Mouse (Mus musculus) heart, embryonic 16.5 days (tissue): ENCODE measurements around the gene Vmn1r135. TPM values are rescaled to one million over a fixed set of nuclear protein-coding genes. Genes with fewer than 3 reads are reported as not detected.
"Not testable (repeated sequence)": the region's sequence is repeated elsewhere in the genome, so short reads cannot be mapped to it uniquely, and the experiment has no call there.

Source experiments
- ATAC-seq: fragments of 200-750 bp; cut with Nextera tagmentation; replicated peaks from 2 replicates; pipeline ENCODE4 v1.8.0; 2017; ENCODE audit warnings: moderate number of reproducible peaks; ENCODE audit not compliant: insufficient read depth, low FRiP score; ENCODE audit errors: extremely low read depth
- H3K27ac ChIP-seq: fragments of 300-500 bp; sonication (generic); 2 replicates; pipeline ENCODE4 v1.5.1; 2014; ENCODE audit warnings: mild to moderate bottlenecking, low read length, control low read depth, moderate library complexity
- H3K27me3 ChIP-seq: fragments of 300-500 bp; sonication (generic); 2 replicates; pipeline ENCODE4 v1.6.1; 2014; ENCODE audit warnings: low read length, mixed read lengths; ENCODE audit not compliant: control insufficient read depth, insufficient read depth
- H3K36me3 ChIP-seq: fragments of 300-500 bp; sonication (generic); 2 replicates; pipeline ENCODE4 v1.6.1; 2014; ENCODE audit not compliant: control insufficient read depth, insufficient read depth
- H3K4me1 ChIP-seq: fragments of 300-500 bp; sonication (generic); 2 replicates; pipeline ENCODE4 v1.6.1; 2014; ENCODE audit warnings: low read length, mixed read lengths; ENCODE audit not compliant: control insufficient read depth, insufficient read depth
- H3K4me2 ChIP-seq: fragments of 300-500 bp; sonication (generic); 2 replicates; pipeline ENCODE4 v1.6.1; 2014; ENCODE audit warnings: low read depth, mild to moderate bottlenecking, control low read depth, low read length
- H3K4me3 ChIP-seq: fragments of 300-500 bp; sonication (generic); 2 replicates; pipeline ENCODE4 v1.5.1; 2014; ENCODE audit warnings: mild to moderate bottlenecking, control low read depth, low read length
- H3K9ac ChIP-seq: fragments of 300-500 bp; sonication (generic); 2 replicates; pipeline ENCODE4 v1.6.1; 2014; ENCODE audit warnings: low read length, control low read depth
- H3K9me3 ChIP-seq: fragments of 300-500 bp; sonication (generic); replicated peaks from 2 replicates; pipeline ENCODE4 v1.6.1; 2016; ENCODE audit warnings: low read length; ENCODE audit not compliant: control insufficient read depth
- WGBS: fragments of 180-500 bp; shearing (Covaris S2); extraction: QIAGEN DNeasy Blood & Tissue Kit; methylation state at CpG from one replicate; pipeline ENCODE4 v1.1.7; 2014; 5-methylcytosine and 5-hydroxymethylcytosine counted together
- polyA plus RNA-seq: library from polyadenylated mRNA; unstranded; fragments of >200 nt; fragmentation: Nextera tagmentation; extraction: Ambion mirVana; gene quantifications from 2 replicates; pipeline ENCODE4 v1.2.1, GENCODE M21; 2015

Vmn1r135 gene
- polyA plus RNA-seq: not detected in 2 replicates

DNA sequence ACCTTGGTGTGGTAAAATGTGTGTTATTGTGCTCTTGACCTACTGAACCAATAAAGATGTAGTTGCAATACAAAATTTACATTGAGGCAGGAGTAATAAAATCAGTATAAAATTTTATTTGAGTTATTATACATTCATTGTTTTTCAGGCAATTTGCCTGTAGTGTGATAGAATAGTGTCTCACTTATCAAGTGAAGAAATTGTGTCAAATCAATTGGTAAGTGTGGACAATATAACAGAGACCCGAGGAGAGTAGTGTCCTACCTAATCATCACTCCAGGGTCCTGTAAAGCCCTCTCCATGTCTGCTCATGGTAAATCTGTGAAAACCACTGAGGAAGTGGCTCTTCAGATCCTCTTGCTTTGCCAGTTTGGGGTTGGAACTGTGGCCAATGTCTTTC, at the start of gene Vmn1r135:
Gene Vmn1r135, plus strand, starts transcription at position 301 of the 400 bp plus-strand sequence.
- H3K4me3 ChIP-seq, H3K36me3 ChIP-seq, H3K9me3 ChIP-seq, H3K9ac ChIP-seq, H3K27ac ChIP-seq, H3K4me1 ChIP-seq, ATAC-seq, H3K4me2 ChIP-seq, H3K27me3 ChIP-seq: not testable (repeated sequence)
- WGBS: no CpG with 5 or more reads among the region's 1 CpGs

- not testable (repeated sequence) for H3K27ac ChIP-seq, H3K27me3 ChIP-seq, H3K9ac ChIP-seq, H3K4me1 ChIP-seq, H3K36me3 ChIP-seq, ATAC-seq, H3K4me3 ChIP-seq, H3K9me3 ChIP-seq, H3K4me2 ChIP-seq
- WGBS: no CpG with 5 or more reads among the region's 3 CpGs
Measured at GRCm38 (mm10) chr7:21796628-21797027, 35.5 kb upstream of the Vmn1r135 start, which contains the start of gene Gm4177. Gene Gm4177, minus strand, starts transcription at chr7:21796728.

DNA sequence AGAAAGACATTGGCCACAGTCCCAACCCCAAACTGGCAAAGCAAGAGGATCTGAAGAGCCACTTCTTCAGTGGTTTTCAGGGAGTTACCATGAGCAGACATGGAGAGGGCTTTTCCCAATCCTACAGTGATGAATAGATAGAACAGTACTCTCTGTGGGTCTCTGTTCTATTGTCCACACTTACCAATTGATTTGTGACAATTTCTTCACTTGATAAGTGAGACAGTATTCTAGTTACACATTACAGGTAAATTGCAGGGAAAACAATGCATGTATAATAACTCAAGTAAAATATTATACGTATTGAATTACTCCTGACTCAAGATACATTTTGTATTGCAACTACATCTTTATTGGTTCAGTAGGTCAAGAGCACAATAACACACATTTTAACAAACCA, 12.0 kb downstream of the Vmn1r135 start, which contains the start of gene Gm5725:
Gene Gm5725, minus strand, starts transcription at position 101 of the 400 bp plus-strand sequence.
- WGBS: no CpG with 5 or more reads among the region's 1 CpGs

More for the DNA sequence above, 12.0 kb downstream of the Vmn1r135 start, which contains the start of gene Gm5725:
- H3K36me3 ChIP-seq, H3K27me3 ChIP-seq, H3K4me3 ChIP-seq, H3K4me2 ChIP-seq, ATAC-seq, H3K27ac ChIP-seq, H3K9ac ChIP-seq, H3K4me1 ChIP-seq, H3K9me3 ChIP-seq: not testable (repeated sequence)

Other genes starting within 250 kb of the Vmn1r135 start
- gene Vmn1r132, start 218.3 kb upstream of the Vmn1r135 start, polyA plus RNA-seq: not detected in 2 replicates
- gene Gm4175, start 70.9 kb upstream of the Vmn1r135 start, polyA plus RNA-seq: not detected in 2 replicates
- gene Gm4177, start 35.6 kb upstream of the Vmn1r135 start, polyA plus RNA-seq: not detected in 2 replicates
- not detected in 2 replicates for gene Gm5725, start 11.9 kb downstream of the Vmn1r135 start, polyA plus RNA-seq
- gene Gm5891, start 88.9 kb downstream of the Vmn1r135 start, polyA plus RNA-seq: not detected in 2 replicates
- gene Vmn1r137, start 162.2 kb downstream of the Vmn1r135 start, polyA plus RNA-seq: not detected in 2 replicates
- gene Vmn1r138, start 196.5 kb downstream of the Vmn1r135 start, polyA plus RNA-seq: not detected in 2 replicates
- not detected in 2 replicates for gene Gm6176, start 224.0 kb downstream of the Vmn1r135 start, polyA plus RNA-seq
- gene Vmn1r139, start 236.7 kb downstream of the Vmn1r135 start, polyA plus RNA-seq: not detected in 2 replicates